Mouse (Mus musculus): ENCODE data around the gene 9330161L09Rik. TPM values are rescaled to one million over a fixed set of nuclear protein-coding genes. Genes with fewer than 3 reads are reported as not detected.

The 9330161L09Rik gene
- polyA plus RNA-seq, 1 experiment: 1.3 TPM

GRCm38 (mm10) chr12:103433430-103433829, 25.8 kb upstream of the 9330161L09Rik start:
- Histone ChIP-seq H3K4me3 (ENCODE audit: insufficient read depth, low read length) (no peak overlapping the region), H3K27ac (ENCODE audit: insufficient read depth, low read length) (peak overlapping the region; percentile 68; the same call in 1 of the 2 replicates), H3K4me1 (ENCODE audit: control insufficient read depth, insufficient read depth, low read length) (no peaks in the 10 kb centered on the region)
- TF ChIP-seq CTCF (IDR thresholded peaks at IDR 0.05; ENCODE audit: extremely low read depth, insufficient read depth, low read length) (no peak), POLR2A (IDR thresholded peaks at IDR 0.05; ENCODE audit: extremely low read depth, insufficient read depth, low read length) (no peak)

DNA sequence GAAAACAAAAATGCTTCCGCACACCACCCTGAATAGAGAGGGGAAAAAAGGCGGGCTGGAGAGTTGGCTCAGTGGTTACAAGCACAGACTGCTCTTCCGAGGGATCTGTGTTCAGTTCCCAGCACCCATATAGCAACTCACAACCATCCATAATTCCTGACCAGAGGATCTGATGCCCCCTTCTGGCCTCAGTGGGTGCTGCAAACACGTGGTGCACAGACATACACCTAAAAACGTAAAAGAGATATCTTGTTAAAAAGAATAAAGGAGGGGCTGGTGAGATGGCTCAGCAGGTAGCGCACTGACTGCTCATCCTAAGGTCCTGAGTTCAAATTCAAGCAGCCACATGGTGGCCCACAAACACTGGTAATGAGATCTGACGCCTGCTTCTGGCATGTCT, 19.1 kb upstream of the 9330161L09Rik start:
- TF ChIP-seq CTCF (IDR thresholded peaks at IDR 0.05; ENCODE audit: extremely low read depth, insufficient read depth, low read length) (no peak), POLR2A (IDR thresholded peaks at IDR 0.05; ENCODE audit: extremely low read depth, insufficient read depth, low read length) (no peak)
- no peak overlapping the region for H3K4me3 ChIP-seq (ENCODE audit: insufficient read depth, low read length)
- H3K4me1 ChIP-seq (ENCODE audit: control insufficient read depth, insufficient read depth, low read length): peaks cover 10% of the 10 kb centered on the region
- H3K27ac ChIP-seq (ENCODE audit: insufficient read depth, low read length): no peak overlapping the region

DNA sequence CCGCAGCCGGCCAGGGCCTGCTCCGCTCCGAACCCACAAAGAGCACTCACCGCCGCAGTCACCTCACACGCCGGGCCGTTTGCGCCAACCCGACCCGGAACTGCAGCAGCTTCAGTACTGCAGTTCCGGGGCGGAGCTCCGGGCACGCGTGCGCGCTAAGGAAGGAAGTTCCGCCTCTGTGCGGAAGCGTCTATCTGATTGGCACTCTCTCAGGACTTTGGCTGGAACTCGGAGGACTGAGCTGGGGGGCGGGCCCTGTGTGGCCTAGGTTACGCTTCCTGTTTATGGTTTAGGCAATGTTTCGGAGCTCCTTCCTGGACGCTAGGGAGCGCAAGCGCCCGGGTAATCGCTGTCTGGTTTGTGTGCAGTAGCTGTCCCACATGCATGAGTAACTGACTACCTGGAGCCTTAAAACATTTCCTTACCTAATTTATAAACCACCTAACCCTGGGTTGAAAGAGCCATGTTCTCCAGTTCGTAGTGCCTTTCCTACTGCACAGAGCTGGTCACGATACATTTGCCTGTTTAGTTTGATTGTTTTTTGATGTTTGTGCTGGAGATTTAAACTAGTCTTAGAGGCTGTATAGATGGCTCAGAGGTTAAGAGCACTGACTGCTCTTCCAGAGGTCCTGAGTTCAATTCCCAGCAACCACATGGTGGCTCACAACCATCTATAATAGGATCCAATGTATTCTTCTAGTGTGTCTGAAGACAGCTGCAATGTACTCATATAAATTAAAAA, 18.3 kb upstream of the 9330161L09Rik start, which contains the start of gene Ddx24:
TSS of gene Ddx24 (minus strand) at position 102 of the 742 bp plus-strand sequence.
- Histone ChIP-seq H3K4me1 (ENCODE audit: control insufficient read depth, insufficient read depth, low read length) (peaks cover 10% of the 10 kb centered on the region), H3K27ac (ENCODE audit: insufficient read depth, low read length) (peak within 1 kb of the TSS; percentile 43), H3K4me3 (ENCODE audit: insufficient read depth, low read length) (peak within 1 kb of the TSS; percentile 84)
- TF ChIP-seq CTCF (IDR thresholded peaks at IDR 0.05; ENCODE audit: extremely low read depth, insufficient read depth, low read length) (peak; percentile 87), POLR2A (IDR thresholded peaks at IDR 0.05; ENCODE audit: extremely low read depth, insufficient read depth, low read length) (peak; percentile 76)

GRCm38 (mm10) chr12:103425016-103425728, 17.6 kb upstream of the 9330161L09Rik start:
- H3K4me1 ChIP-seq (ENCODE audit: control insufficient read depth, insufficient read depth, low read length): peaks cover 10% of the 10 kb centered on the region
- TF ChIP-seq POLR2A (IDR thresholded peaks at IDR 0.05; ENCODE audit: extremely low read depth, insufficient read depth, low read length) (no peak), CTCF (IDR thresholded peaks at IDR 0.05; ENCODE audit: extremely low read depth, insufficient read depth, low read length) (no peak)
- H3K27ac ChIP-seq (ENCODE audit: insufficient read depth, low read length): peak overlapping the region; percentile 43
- peak overlapping the region; percentile 84 for H3K4me3 ChIP-seq (ENCODE audit: insufficient read depth, low read length)

- peaks cover 2% of the 10 kb centered on the region; the same call in 1 of the 2 replicates for H3K4me1 ChIP-seq (ENCODE audit: control insufficient read depth, insufficient read depth, low read length)
- no peak overlapping the region for H3K27ac ChIP-seq (ENCODE audit: insufficient read depth, low read length)
- TF ChIP-seq CTCF (IDR thresholded peaks at IDR 0.05; ENCODE audit: extremely low read depth, insufficient read depth, low read length) (no peak), POLR2A (IDR thresholded peaks at IDR 0.05; ENCODE audit: extremely low read depth, insufficient read depth, low read length) (no peak)
- H3K4me3 ChIP-seq (ENCODE audit: insufficient read depth, low read length): no peak overlapping the region
Measured at GRCm38 (mm10) chr12:103408144-103408543, 524 bp upstream of the 9330161L09Rik start.

DNA sequence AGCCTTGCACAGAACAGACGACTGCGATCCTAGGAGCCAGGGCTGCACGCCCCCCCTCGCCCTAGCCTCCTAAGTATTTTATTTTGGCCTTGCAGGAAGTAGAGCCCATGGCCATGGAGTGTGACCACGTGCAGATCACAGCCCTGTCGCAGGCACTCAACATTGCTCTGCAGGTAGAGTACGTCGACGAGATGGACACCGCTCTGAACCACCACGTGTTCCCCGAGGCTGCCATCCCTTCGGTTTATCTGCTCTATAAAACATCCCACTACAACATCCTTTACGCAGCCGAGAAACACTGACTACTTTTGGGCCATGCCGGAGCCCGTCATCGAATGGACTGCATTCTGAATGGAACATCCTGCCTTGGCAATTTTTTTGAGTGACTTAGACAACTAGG, 3.5 kb downstream of the 9330161L09Rik start:
- no peak overlapping the region for H3K4me3 ChIP-seq (ENCODE audit: insufficient read depth, low read length)
- H3K27ac ChIP-seq (ENCODE audit: insufficient read depth, low read length): no peak overlapping the region
- TF ChIP-seq CTCF (IDR thresholded peaks at IDR 0.05; ENCODE audit: extremely low read depth, insufficient read depth, low read length) (no peak), POLR2A (IDR thresholded peaks at IDR 0.05; ENCODE audit: extremely low read depth, insufficient read depth, low read length) (no peak)
- H3K4me1 ChIP-seq (ENCODE audit: control insufficient read depth, insufficient read depth, low read length): peaks cover 2% of the 10 kb centered on the region; the same call in 1 of the 2 replicates

DNA sequence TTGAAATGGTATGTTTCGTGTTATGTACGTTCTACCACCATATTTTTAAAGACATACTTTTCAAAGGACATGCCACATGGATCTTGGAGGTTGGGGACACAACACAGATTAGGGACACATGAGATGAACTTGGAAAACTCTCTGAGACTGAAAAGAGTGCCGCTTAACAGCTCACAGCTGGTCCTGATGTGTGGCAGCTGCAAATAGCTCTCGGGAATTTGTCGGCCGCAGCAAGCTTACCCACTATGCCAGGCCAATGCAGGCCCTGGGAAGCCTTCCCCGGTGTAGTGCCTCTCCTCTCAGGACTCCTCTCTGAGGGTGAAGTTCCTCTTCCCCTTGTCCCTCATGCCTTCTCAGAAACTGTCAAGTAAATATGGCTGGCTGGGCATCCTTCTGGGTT, 10.9 kb downstream of the 9330161L09Rik start:
- Histone ChIP-seq H3K27ac (ENCODE audit: insufficient read depth, low read length) (no peak overlapping the region), H3K4me1 (ENCODE audit: control insufficient read depth, insufficient read depth, low read length) (peaks cover 3% of the 10 kb centered on the region), H3K4me3 (ENCODE audit: insufficient read depth, low read length) (no peak overlapping the region)
- no peak for TF ChIP-seq POLR2A (IDR thresholded peaks at IDR 0.05; ENCODE audit: extremely low read depth, insufficient read depth, low read length)
- no peak for TF ChIP-seq CTCF (IDR thresholded peaks at IDR 0.05; ENCODE audit: extremely low read depth, insufficient read depth, low read length)

GRCm38 (mm10) chr12:103395486-103396275, 11.9 kb downstream of the 9330161L09Rik start:
- Histone ChIP-seq H3K27ac (ENCODE audit: insufficient read depth, low read length) (no peak overlapping the region), H3K4me3 (ENCODE audit: insufficient read depth, low read length) (no peak overlapping the region), H3K4me1 (ENCODE audit: control insufficient read depth, insufficient read depth, low read length) (peaks cover 3% of the 10 kb centered on the region)
- TF ChIP-seq CTCF (IDR thresholded peaks at IDR 0.05; ENCODE audit: extremely low read depth, insufficient read depth, low read length) (no peak), POLR2A (IDR thresholded peaks at IDR 0.05; ENCODE audit: extremely low read depth, insufficient read depth, low read length) (no peak)

DNA sequence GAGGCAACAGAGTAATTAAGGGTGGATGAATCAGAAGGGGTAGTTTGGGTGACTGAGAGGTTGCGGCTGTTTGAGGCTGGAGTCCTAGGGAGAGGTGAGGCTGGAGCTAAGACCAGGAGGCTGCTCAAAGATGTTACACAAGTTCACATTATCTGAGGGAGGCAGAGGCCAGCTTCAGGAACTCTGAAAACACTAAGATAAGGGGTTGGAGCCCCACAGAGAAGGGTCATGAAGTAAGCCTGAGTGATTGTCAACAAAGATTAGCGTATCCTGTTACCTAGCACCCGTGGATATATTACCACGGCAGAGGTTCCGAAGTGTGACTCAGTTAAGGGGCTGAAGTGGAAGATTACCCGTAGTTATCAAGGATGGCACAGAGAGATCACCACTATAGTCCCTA, 14.1 kb downstream of the 9330161L09Rik start:
- Histone ChIP-seq H3K4me3 (ENCODE audit: insufficient read depth, low read length) (no peak overlapping the region), H3K27ac (ENCODE audit: insufficient read depth, low read length) (no peak overlapping the region), H3K4me1 (ENCODE audit: control insufficient read depth, insufficient read depth, low read length) (peaks cover 5% of the 10 kb centered on the region)
- TF ChIP-seq POLR2A (IDR thresholded peaks at IDR 0.05; ENCODE audit: extremely low read depth, insufficient read depth, low read length) (no peak), CTCF (IDR thresholded peaks at IDR 0.05; ENCODE audit: extremely low read depth, insufficient read depth, low read length) (no peak)

Data from cortical plate, adult 2 months (tissue).